Mouse (Mus musculus) embryonic fibroblast, embryonic 13.5 days (primary cell): ENCODE results near the gene Arpp19. TPM values are rescaled to one million over a fixed set of nuclear protein-coding genes. Genes with fewer than 3 reads are reported as not detected.
A peak's percentile ranks its signal among the peaks of the same experiment; 100 is the strongest.

Source experiments
- H3K27ac ChIP-seq: 2 replicates; pipeline ENCODE4 v1.5.1; 2012; ENCODE audit warnings: low read length, control low read depth, inconsistent platforms; ENCODE audit not compliant: insufficient read depth
- H3K4me1 ChIP-seq: 2 replicates; pipeline ENCODE4 v1.6.1; 2011; ENCODE audit warnings: low read length; ENCODE audit not compliant: control insufficient read depth, insufficient read depth
- H3K4me3 ChIP-seq: 2 replicates; pipeline ENCODE4 v1.5.1; 2011; ENCODE audit warnings: mild to moderate bottlenecking, control low read depth, low read length; ENCODE audit not compliant: insufficient read depth
- CTCF ChIP-seq: IDR thresholded peaks from 2 replicates; pipeline ENCODE4 v1.5.1; 2011; ENCODE audit warnings: mild to moderate bottlenecking, control low read depth, low read length, moderate library complexity, borderline replicate concordance; ENCODE audit not compliant: insufficient read depth
- POLR2A ChIP-seq: IDR thresholded peaks from 2 replicates; pipeline ENCODE4 v1.6.1; 2011; ENCODE audit warnings: low read depth, mild to moderate bottlenecking, control low read depth, low read length, moderate library complexity
- polyA plus RNA-seq: library from polyadenylated mRNA; stranded (reverse); fragments of >200 nt; gene quantifications from 2 replicates; pipeline ENCODE4 v1.2.4, GENCODE M21; 2011; ENCODE audit warnings: low read depth; ENCODE audit not compliant: missing spikeins, insufficient read length

The Arpp19 gene
- polyA plus RNA-seq, 1 experiment: 220 TPM

DNA sequence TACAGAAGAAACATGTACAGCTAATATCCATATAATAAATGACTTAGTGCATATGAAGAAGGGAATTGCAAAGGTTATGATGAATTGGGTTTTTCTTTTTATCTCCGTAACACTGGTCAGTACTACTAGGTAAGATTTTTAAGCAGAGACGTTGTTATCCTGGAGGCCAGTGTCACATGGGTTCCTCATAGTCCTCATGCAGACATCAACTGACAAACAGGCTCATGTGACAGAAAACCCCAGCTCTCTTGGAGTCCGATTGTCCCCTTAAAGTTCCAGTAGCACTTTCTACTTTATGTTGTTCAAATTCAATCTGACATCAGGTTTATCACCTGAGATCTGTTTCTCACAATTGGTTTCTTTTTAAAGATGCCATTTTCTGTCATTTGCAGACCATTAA is 51.9 kb downstream of the Arpp19 start:
- TF ChIP-seq POLR2A (no peak), CTCF (no peak)
- no peak overlapping the region for H3K4me3 ChIP-seq
- no peak overlapping the region for H3K27ac ChIP-seq
- peaks cover 24% of the 10 kb centered on the region for H3K4me1 ChIP-seq

DNA sequence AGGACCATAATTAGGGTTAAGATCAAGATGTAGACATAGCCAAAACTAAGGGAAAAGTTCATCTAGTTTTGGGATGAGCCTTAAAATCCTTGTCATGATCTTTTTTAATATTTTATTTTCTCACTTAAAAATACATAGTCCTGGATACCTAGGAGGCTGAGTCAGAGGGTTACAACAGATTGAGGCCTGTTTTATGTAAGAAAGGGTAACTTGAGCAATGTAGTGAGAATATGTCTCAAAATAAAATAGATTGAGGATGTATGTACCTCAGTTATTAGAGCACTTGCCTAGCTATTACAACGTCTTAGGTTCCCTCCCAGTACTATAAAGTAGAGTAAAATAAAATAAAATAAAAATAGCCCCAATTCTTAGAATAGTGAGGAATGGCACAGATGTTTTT is 54.7 kb downstream of the Arpp19 start:
- TF ChIP-seq POLR2A (no peak), CTCF (no peak)
- no peak overlapping the region for H3K4me3 ChIP-seq
- H3K4me1 ChIP-seq: peaks cover 18% of the 10 kb centered on the region
- peak overlapping the region; percentile 81 for H3K27ac ChIP-seq

DNA sequence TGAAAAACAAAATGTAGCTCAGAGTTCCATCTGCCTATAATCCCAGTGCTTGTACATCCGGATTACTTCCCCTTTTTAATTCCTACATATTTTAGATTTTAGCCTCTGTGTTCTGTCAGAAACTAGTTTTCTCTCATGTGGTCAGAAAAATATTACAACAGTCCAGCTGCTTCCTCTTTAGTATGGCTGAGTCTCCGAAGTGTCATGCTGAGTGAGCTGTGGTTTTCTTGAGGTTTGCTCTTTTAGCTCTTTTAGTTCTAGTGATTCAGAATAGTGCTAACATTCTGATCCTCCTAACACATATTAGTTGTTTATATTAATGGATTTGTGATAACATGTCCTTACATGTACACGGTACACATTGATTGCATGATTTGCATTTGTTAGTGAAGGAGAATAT is 57.3 kb downstream of the Arpp19 start:
- H3K27ac ChIP-seq: peak overlapping the region; percentile 35; the same call in 1 of the 2 replicates
- peaks cover 15% of the 10 kb centered on the region for H3K4me1 ChIP-seq
- TF ChIP-seq CTCF: no peak
- H3K4me3 ChIP-seq: no peak overlapping the region

DNA sequence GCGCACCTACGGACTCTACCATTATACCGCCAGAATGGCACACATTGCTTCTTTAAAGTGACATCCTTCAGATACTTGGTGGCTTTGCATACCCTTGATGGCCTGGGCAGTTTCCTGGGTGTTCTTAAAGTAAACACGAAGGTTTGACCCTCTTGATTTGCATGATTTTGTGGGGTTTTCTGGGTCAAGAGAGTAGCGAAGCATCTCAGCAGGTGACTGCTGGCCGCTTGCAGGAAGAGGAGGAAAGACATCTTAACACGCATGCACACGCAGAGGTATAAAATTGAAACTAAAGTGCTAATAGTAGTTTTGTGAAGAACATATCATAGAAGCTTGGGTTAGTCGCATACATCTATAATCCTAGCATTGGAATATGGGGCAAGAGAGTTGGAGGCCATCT is 61.5 kb downstream of the Arpp19 start:
- TF ChIP-seq POLR2A: no peak
- no peak for TF ChIP-seq CTCF
- Histone ChIP-seq H3K4me1 (peaks cover 3% of the 10 kb centered on the region; the same call in 1 of the 2 replicates), H3K27ac (no peak overlapping the region), H3K4me3 (no peak overlapping the region)

DNA sequence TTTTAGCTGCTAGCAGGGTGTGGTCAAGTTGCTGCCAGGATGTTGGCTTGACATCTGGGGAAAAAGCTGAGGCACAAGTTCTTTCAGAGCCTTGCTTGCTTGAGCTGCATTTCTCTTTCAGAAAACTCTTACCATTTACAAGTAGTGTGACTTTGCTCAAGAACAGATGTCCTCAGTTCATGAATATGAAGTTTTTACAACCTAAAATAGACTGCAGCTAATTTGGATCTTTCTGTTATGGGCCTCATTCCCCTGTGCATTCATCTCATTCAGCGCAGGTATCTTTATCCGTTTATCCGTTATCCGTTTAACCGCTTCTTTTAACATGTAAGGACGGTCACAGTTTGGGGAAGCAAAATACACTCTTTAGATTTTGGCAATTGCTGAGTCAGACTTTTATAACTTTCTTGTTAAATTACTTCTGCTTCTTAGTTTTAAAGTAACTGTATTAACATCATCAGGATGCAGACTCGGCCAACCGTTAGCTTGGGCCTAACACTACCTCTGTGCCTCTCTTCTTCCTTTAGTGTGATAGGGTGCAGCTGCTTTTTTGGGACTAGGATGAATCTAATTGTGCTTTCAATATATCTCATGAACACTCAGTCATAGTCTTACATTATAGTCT is 62.9 kb downstream of the Arpp19 start:
- H3K4me3 ChIP-seq: no peak overlapping the region
- TF ChIP-seq CTCF: no peak
- no peak for TF ChIP-seq POLR2A
- H3K4me1 ChIP-seq: peaks cover 2% of the 10 kb centered on the region; the same call in 1 of the 2 replicates
- no peak overlapping the region for H3K27ac ChIP-seq

DNA sequence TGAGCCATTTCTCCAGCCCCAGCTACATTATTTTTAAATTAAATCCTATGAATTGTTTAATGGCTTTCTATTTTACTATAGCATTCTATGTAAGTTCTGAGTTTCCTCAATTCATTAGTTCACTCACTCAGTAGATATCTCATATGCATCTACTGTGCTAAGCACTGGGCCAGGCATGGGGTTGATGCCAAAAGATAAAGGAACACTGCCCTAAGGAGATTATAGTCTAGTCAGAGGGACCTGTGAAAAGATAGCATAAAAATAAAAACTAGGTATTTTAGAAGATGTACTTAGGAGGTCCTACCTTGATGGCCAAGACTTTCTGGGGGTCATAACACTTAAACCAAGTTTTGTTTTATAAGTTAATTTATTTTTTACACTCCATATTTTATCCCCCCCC is 64.7 kb downstream of the Arpp19 start:
- no peak for TF ChIP-seq POLR2A
- TF ChIP-seq CTCF: no peak
- no peak overlapping the region for H3K4me3 ChIP-seq

More for the DNA sequence above, 64.7 kb downstream of the Arpp19 start:
- Histone ChIP-seq H3K27ac (no peak overlapping the region), H3K4me1 (no peaks in the 10 kb centered on the region)

Other genes with a start within 250 kb of the Arpp19 start
- not detected in 2 replicates for gene Onecut1, start 175.7 kb upstream of the Arpp19 start, polyA plus RNA-seq
- gene Fam214a, start 84.7 kb upstream of the Arpp19 start, polyA plus RNA-seq: 18.3 and 18.9 TPM in 2 replicates
- gene Myo5a, start 33.4 kb downstream of the Arpp19 start, polyA plus RNA-seq: 103 and 123 TPM in 2 replicates
- gene Myo5c, start 194.4 kb downstream of the Arpp19 start, polyA plus RNA-seq: 0.99 and 1.9 TPM in 2 replicates